Mouse (Mus musculus): Measurements from ENCODE around the gene Relt. TPM values are rescaled to one million over a fixed set of nuclear protein-coding genes. Genes with fewer than 3 reads are reported as not detected.

The Relt gene
- polyA plus RNA-seq, 1 experiment from 2014 or later = 5.9 TPM

- H3K36me3 ChIP-seq = peaks cover 55% of the 10 kb centered on the region
- H3K9me3 ChIP-seq (replicated peaks) = no peaks in the 10 kb centered on the region
- H3K4me1 ChIP-seq = no peaks in the 10 kb centered on the region
- no peak overlapping the region for H3K4me2 ChIP-seq
- 95% methylated on average over 13 of the region's 13 CpGs for WGBS
- no peak overlapping the region for H3K9ac ChIP-seq (replicated peaks)
- H3K27ac ChIP-seq (replicated peaks) = no peak overlapping the region
- H3K27me3 ChIP-seq (replicated peaks) = no peaks in the 10 kb centered on the region
- no peak overlapping the region for H3K4me3 ChIP-seq (replicated peaks)
- ATAC-seq (ENCODE audit: low FRiP score) = no peak
Measured at GRCm38 (mm10) chr7:100873197-100873596, 10.0 kb upstream of the Relt start.

GRCm38 (mm10) chr7:100871892-100872291 is 8.6 kb upstream of the Relt start:
- Histone ChIP-seq H3K4me2 (no peak overlapping the region), H3K27me3 (replicated peaks) (no peaks in the 10 kb centered on the region), H3K4me3 (replicated peaks) (no peak overlapping the region), H3K9ac (replicated peaks) (no peak overlapping the region), H3K4me1 (no peaks in the 10 kb centered on the region), H3K27ac (replicated peaks) (no peak overlapping the region), H3K9me3 (replicated peaks) (no peaks in the 10 kb centered on the region), H3K36me3 (peaks cover 43% of the 10 kb centered on the region)
- no peak for ATAC-seq (ENCODE audit: low FRiP score)
- 77% methylated on average over 5 of the region's 5 CpGs for WGBS

- Histone ChIP-seq H3K9ac (replicated peaks) (no peak overlapping the region), H3K4me2 (no peak overlapping the region), H3K27me3 (replicated peaks) (no peaks in the 10 kb centered on the region), H3K9me3 (replicated peaks) (no peaks in the 10 kb centered on the region), H3K36me3 (peaks cover 38% of the 10 kb centered on the region), H3K4me1 (no peaks in the 10 kb centered on the region), H3K4me3 (replicated peaks) (no peak overlapping the region), H3K27ac (replicated peaks) (no peak overlapping the region)
- ATAC-seq (ENCODE audit: low FRiP score) = no peak
- 92% methylated on average over 4 of the region's 4 CpGs for WGBS
Measured at GRCm38 (mm10) chr7:100871355-100871754, 8.1 kb upstream of the Relt start.

GRCm38 (mm10) chr7:100869877-100870629 is 6.8 kb upstream of the Relt start:
- ATAC-seq (ENCODE audit: low FRiP score) = no peak
- Histone ChIP-seq H3K36me3 (peaks cover 29% of the 10 kb centered on the region), H3K4me3 (replicated peaks) (no peak overlapping the region), H3K4me2 (no peak overlapping the region), H3K9me3 (replicated peaks) (no peaks in the 10 kb centered on the region), H3K27ac (replicated peaks) (no peak overlapping the region), H3K4me1 (no peaks in the 10 kb centered on the region), H3K27me3 (replicated peaks) (no peaks in the 10 kb centered on the region), H3K9ac (replicated peaks) (no peak overlapping the region)
- WGBS = 82% methylated on average over 8 of the region's 8 CpGs

GRCm38 (mm10) chr7:100868551-100868950 is 5.3 kb upstream of the Relt start:
- Histone ChIP-seq H3K9me3 (replicated peaks) (no peaks in the 10 kb centered on the region), H3K27ac (replicated peaks) (no peak overlapping the region), H3K27me3 (replicated peaks) (no peaks in the 10 kb centered on the region), H3K4me2 (no peak overlapping the region), H3K36me3 (peaks cover 18% of the 10 kb centered on the region), H3K4me3 (replicated peaks) (no peak overlapping the region), H3K9ac (replicated peaks) (no peak overlapping the region), H3K4me1 (no peaks in the 10 kb centered on the region)
- ATAC-seq (ENCODE audit: low FRiP score) = no peak
- WGBS = 81% methylated on average over 4 of the region's 4 CpGs

GRCm38 (mm10) chr7:100867561-100867960 is 4.3 kb upstream of the Relt start:
- H3K27ac ChIP-seq (replicated peaks) = no peak overlapping the region
- H3K27me3 ChIP-seq (replicated peaks) = no peaks in the 10 kb centered on the region
- no peak overlapping the region; the same call in 1 of the 2 replicates for H3K9ac ChIP-seq (replicated peaks)
- ATAC-seq (ENCODE audit: low FRiP score) = no peak
- WGBS = 59% methylated on average over 2 of the region's 2 CpGs
- H3K9me3 ChIP-seq (replicated peaks) = no peaks in the 10 kb centered on the region
- no peak overlapping the region for H3K4me2 ChIP-seq
- H3K36me3 ChIP-seq = peaks cover 8% of the 10 kb centered on the region
- H3K4me1 ChIP-seq = peaks cover 2% of the 10 kb centered on the region
- no peak overlapping the region for H3K4me3 ChIP-seq (replicated peaks)

GRCm38 (mm10) chr7:100866675-100867074 is 3.4 kb upstream of the Relt start:
- 4% methylated on average over 3 of the region's 3 CpGs for WGBS
- no peaks in the 10 kb centered on the region for H3K27me3 ChIP-seq (replicated peaks)
- H3K9ac ChIP-seq (replicated peaks) = no peak overlapping the region
- H3K4me1 ChIP-seq = peaks cover 11% of the 10 kb centered on the region
- no peak overlapping the region for H3K4me3 ChIP-seq (replicated peaks)
- no peak for ATAC-seq (ENCODE audit: low FRiP score)
- H3K4me2 ChIP-seq = no peak overlapping the region
- no peaks in the 10 kb centered on the region for H3K9me3 ChIP-seq (replicated peaks)
- no peaks in the 10 kb centered on the region for H3K36me3 ChIP-seq
- no peak overlapping the region for H3K27ac ChIP-seq (replicated peaks)

GRCm38 (mm10) chr7:100862353-100862752 is 893 bp downstream of the Relt start:
- peak; percentile 1; the same call in 1 of the 2 replicates for ATAC-seq (ENCODE audit: low FRiP score)
- Histone ChIP-seq H3K27me3 (replicated peaks) (no peaks in the 10 kb centered on the region), H3K4me1 (peaks cover 14% of the 10 kb centered on the region), H3K9me3 (replicated peaks) (no peaks in the 10 kb centered on the region), H3K36me3 (no peaks in the 10 kb centered on the region), H3K4me2 (peak overlapping the region; percentile 98), H3K4me3 (replicated peaks) (peak overlapping the region; percentile 86), H3K27ac (replicated peaks) (peak overlapping the region; percentile 87; the same call in 1 of the 2 replicates), H3K9ac (replicated peaks) (peak overlapping the region; percentile 82)
- 14% methylated on average over 4 of the region's 4 CpGs for WGBS

GRCm38 (mm10) chr7:100861209-100861608 is 2.0 kb downstream of the Relt start:
- Histone ChIP-seq H3K4me2 (no peak overlapping the region), H3K4me3 (replicated peaks) (no peak overlapping the region), H3K9ac (replicated peaks) (no peak overlapping the region), H3K27ac (replicated peaks) (no peak overlapping the region), H3K4me1 (peaks cover 14% of the 10 kb centered on the region), H3K9me3 (replicated peaks) (no peaks in the 10 kb centered on the region), H3K27me3 (replicated peaks) (no peaks in the 10 kb centered on the region), H3K36me3 (no peaks in the 10 kb centered on the region)
- WGBS = 91% methylated on average over 5 of the region's 5 CpGs
- no peak for ATAC-seq (ENCODE audit: low FRiP score)

GRCm38 (mm10) chr7:100860450-100860849 is 2.8 kb downstream of the Relt start:
- ATAC-seq (ENCODE audit: low FRiP score) = no peak
- H3K4me3 ChIP-seq (replicated peaks) = no peak overlapping the region
- peaks cover 20% of the 10 kb centered on the region for H3K4me1 ChIP-seq
- no peaks in the 10 kb centered on the region for H3K27me3 ChIP-seq (replicated peaks)
- no peaks in the 10 kb centered on the region for H3K36me3 ChIP-seq
- H3K4me2 ChIP-seq = no peak overlapping the region
- no peaks in the 10 kb centered on the region for H3K9me3 ChIP-seq (replicated peaks)
- 87% methylated on average over 3 of the region's 3 CpGs for WGBS
- H3K9ac ChIP-seq (replicated peaks) = no peak overlapping the region
- no peak overlapping the region for H3K27ac ChIP-seq (replicated peaks)

GRCm38 (mm10) chr7:100855795-100856573 is 7.3 kb downstream of the Relt start:
- H3K9me3 ChIP-seq (replicated peaks) = no peaks in the 10 kb centered on the region
- peaks cover 38% of the 10 kb centered on the region for H3K4me1 ChIP-seq
- no peak overlapping the region for H3K4me3 ChIP-seq (replicated peaks)
- no peak for ATAC-seq (ENCODE audit: low FRiP score)
- no peaks in the 10 kb centered on the region for H3K27me3 ChIP-seq (replicated peaks)
- WGBS = 73% methylated on average over 5 of the region's 5 CpGs
- H3K9ac ChIP-seq (replicated peaks) = no peak overlapping the region
- H3K4me2 ChIP-seq = no peak overlapping the region
- no peak overlapping the region for H3K27ac ChIP-seq (replicated peaks)
- no peaks in the 10 kb centered on the region for H3K36me3 ChIP-seq

- peaks cover 38% of the 10 kb centered on the region for H3K4me1 ChIP-seq
- ATAC-seq (ENCODE audit: low FRiP score) = no peak
- H3K27ac ChIP-seq (replicated peaks) = no peak overlapping the region
- no peaks in the 10 kb centered on the region for H3K27me3 ChIP-seq (replicated peaks)
- H3K9ac ChIP-seq (replicated peaks) = no peak overlapping the region
- H3K9me3 ChIP-seq (replicated peaks) = no peaks in the 10 kb centered on the region
- H3K36me3 ChIP-seq = no peaks in the 10 kb centered on the region
- WGBS = 52% methylated on average over 4 of the region's 4 CpGs
- no peak overlapping the region for H3K4me2 ChIP-seq
- H3K4me3 ChIP-seq (replicated peaks) = no peak overlapping the region
Measured at GRCm38 (mm10) chr7:100855300-100855699, 7.9 kb downstream of the Relt start.

Measured in neural tube, embryonic 15.5 days (tissue).